Mouse (Mus musculus) intestine, embryonic 14.5 days (tissue): ENCODE results near the gene Pnpla1. TPM values are rescaled to one million over a fixed set of nuclear protein-coding genes. Genes with fewer than 3 reads are reported as not detected.

Source experiments
- polyA plus RNA-seq: library from polyadenylated mRNA; unstranded; fragments of >200 nt; fragmentation: Nextera tagmentation; extraction: Ambion mirVana; gene quantifications from 2 replicates; pipeline ENCODE4 v1.2.1, GENCODE M21; 2014

Gene Pnpla1
- polyA plus RNA-seq, 1 experiment from 2014 or later, result 0.76 TPM

Other genes with a start within 250 kb of the Pnpla1 start
- 124 and 126 TPM in 2 replicates for gene Srpk1, start 235.7 kb upstream of the Pnpla1 start, polyA plus RNA-seq
- 0.35 and 0.55 TPM in 2 replicates for gene Slc26a8, start 168.2 kb upstream of the Pnpla1 start, polyA plus RNA-seq
- 60.7 and 62.6 TPM in 2 replicates for gene Mapk14, start 167.1 kb upstream of the Pnpla1 start, polyA plus RNA-seq
- 4.0 and 4.7 TPM in 2 replicates for gene AC170998.1, start 132.3 kb upstream of the Pnpla1 start, polyA plus RNA-seq
- 135 and 136 TPM in 2 replicates for gene Mapk13, start 89.1 kb upstream of the Pnpla1 start, polyA plus RNA-seq
- gene Brpf3, start 57.3 kb upstream of the Pnpla1 start, polyA plus RNA-seq, result 11.1 and 12.9 TPM in 2 replicates
- 3.6 and 4.5 TPM in 2 replicates for gene 4930539E08Rik, start 56.9 kb downstream of the Pnpla1 start, polyA plus RNA-seq
- gene Pxt1, start 85.4 kb downstream of the Pnpla1 start, polyA plus RNA-seq, result not detected in 2 replicates
- 72.6 and 82.4 TPM in 2 replicates for gene Kctd20, start 93.5 kb downstream of the Pnpla1 start, polyA plus RNA-seq
- 91.6 and 108 TPM in 2 replicates for gene Stk38, start 149.6 kb downstream of the Pnpla1 start, polyA plus RNA-seq
- 585 and 647 TPM in 2 replicates for gene Srsf3, start 174.2 kb downstream of the Pnpla1 start, polyA plus RNA-seq
- 55.5 and 75.7 TPM in 2 replicates for gene Cdkn1a, start 232.6 kb downstream of the Pnpla1 start, polyA plus RNA-seq